Mouse (Mus musculus) CD4-positive naive resting alpha-beta T cell, adult 57 days (primary cell): ENCODE data around the gene BC049730. TPM values are rescaled to one million over a fixed set of nuclear protein-coding genes. Genes with fewer than 3 reads are reported as not detected.

Experiments
- total RNA-seq: library from RNA; stranded (reverse); gene quantifications from one replicate; pipeline ENCODE4 v1.2.4, GENCODE M21; 2023

Gene BC049730
- not detected for total RNA-seq

DNA sequence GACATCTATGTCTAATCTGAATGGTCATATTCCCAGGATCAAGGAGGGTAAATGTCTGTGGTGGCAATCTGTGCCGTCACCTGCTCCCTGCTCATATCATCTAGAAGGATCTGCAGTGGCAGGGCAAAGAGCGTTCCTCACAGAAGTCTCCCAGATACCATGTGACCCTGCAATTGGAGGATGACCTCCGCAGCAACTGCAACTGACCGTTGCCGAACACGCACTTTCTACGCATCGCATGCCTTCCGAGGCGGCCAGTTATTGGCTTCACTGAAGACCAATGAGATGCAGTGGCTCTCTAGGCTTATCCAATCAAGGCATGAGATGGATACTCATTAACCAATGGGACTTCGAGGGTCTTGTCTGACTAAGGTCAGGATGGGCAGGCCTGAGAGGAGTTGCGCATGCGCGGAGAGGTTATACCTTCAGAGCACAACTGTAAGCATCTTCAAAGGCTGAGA lies at the start of gene BC049730:
TSS of gene BC049730 (plus strand) at position 411 of the 461 bp plus-strand sequence.

DNA sequence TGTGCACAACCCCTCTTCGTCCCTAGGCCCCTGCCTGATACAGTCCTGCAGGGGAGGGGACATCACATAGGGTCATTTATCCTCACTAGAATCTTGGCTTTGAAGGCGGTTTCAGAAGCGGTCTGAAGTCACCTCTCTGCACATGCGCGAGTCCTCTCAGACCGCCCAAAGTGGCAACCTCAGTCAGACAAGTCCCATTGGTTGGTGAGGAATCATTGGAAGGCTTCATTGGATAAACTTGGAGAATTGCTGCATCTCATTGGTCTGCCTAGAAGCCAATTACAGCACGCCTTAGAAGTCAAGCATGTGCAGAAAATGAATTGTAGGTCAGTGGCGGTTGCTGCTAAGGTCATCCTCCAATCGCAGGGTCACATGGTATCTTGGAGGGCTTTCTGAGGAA lies 32.5 kb upstream of the BC049730 start, which contains the start of gene Tex101:
TSS of gene Tex101 (minus strand) at position 101 of the 400 bp plus-strand sequence.

DNA sequence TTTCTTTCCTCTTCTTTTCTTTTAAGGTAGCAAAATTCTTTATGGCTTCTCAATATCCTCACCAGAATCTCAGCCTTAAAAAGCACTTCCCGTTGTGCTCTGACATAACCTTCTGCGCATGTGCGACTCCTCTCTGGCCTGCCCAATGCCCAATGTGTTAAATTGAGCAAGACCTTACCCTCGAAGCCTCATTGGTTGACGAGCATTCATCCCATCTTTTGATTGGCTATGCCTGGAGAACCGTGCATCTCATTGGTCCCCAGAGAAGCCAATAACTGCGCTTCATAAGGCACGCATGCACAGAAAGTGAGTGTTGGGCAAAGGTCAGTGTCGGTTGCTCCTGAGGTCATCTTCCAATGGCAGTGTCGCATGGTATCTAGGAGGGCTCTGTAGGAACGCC lies 17.8 kb downstream of the BC049730 start, which contains the start of gene Gm4763:
TSS of gene Gm4763 (minus strand) at position 101 of the 400 bp plus-strand sequence.

DNA sequence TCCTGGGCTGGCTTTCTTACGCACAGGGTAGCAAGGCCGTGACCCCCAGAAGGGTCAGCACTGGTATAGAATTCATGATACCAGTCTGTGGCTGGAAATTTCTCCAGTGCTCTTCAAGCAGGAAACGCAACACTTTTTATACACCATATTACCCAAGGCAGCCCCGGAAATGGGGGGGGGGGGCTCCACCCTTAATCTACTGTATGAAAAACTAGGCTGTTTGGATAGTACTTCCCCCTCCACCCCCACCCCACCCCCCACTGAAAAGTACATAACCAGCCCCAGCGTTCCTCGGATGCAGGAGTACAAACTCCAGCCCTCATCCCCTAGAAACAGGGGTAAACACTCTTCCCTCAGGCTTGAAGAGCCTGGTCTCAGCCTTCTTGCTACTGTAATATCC lies 51.2 kb downstream of the BC049730 start, which contains the start of gene Cd177:
TSS of gene Cd177 (minus strand) at position 101 of the 400 bp plus-strand sequence.

Other genes starting within 250 kb of the BC049730 start
- 204 TPM for gene Plaur, start 246.8 kb upstream of the BC049730 start, total RNA-seq
- gene Cadm4, start 227.2 kb upstream of the BC049730 start, total RNA-seq, result 0.44 TPM
- gene Zfp428, start 202.2 kb upstream of the BC049730 start, total RNA-seq, result 1.4 TPM
- gene AC161166.1, start 196.8 kb upstream of the BC049730 start, total RNA-seq, result not detected
- 12.2 TPM for gene Irgq, start 178.6 kb upstream of the BC049730 start, total RNA-seq
- not detected for gene Pinlyp, start 163.1 kb upstream of the BC049730 start, total RNA-seq
- 53.1 TPM for gene Xrcc1, start 163.0 kb upstream of the BC049730 start, total RNA-seq
- gene Ethe1, start 121.7 kb upstream of the BC049730 start, total RNA-seq, result 6.9 TPM
- gene Zfp575, start 121.6 kb upstream of the BC049730 start, total RNA-seq, result not detected
- gene Phldb3, start 98.5 kb upstream of the BC049730 start, total RNA-seq, result 8.3 TPM
- 0.35 TPM for gene Lypd3, start 72.7 kb upstream of the BC049730 start, total RNA-seq
- gene Tex101, start 32.6 kb upstream of the BC049730 start, total RNA-seq, result not detected
- gene Gm4763, start 17.7 kb downstream of the BC049730 start, total RNA-seq, result not detected
- 1.5 TPM for gene Cd177, start 51.1 kb downstream of the BC049730 start, total RNA-seq
- not detected for gene Ceacam10, start 68.0 kb downstream of the BC049730 start, total RNA-seq
- gene Gm9844, start 153.0 kb downstream of the BC049730 start, total RNA-seq, result 7.4 TPM
- gene Lypd4, start 160.7 kb downstream of the BC049730 start, total RNA-seq, result not detected
- not detected for gene Dmrtc2, start 160.8 kb downstream of the BC049730 start, total RNA-seq
- 3,104 TPM for gene Rps19, start 175.1 kb downstream of the BC049730 start, total RNA-seq
- 52.2 TPM for gene Cd79a, start 188.1 kb downstream of the BC049730 start, total RNA-seq
- gene Arhgef1, start 193.7 kb downstream of the BC049730 start, total RNA-seq, result 1,864 TPM
- not detected for gene Gm4881, start 235.3 kb downstream of the BC049730 start, total RNA-seq